ENCODE assay signal across 15 mouse cellular contexts in genomic region chr16:41786704-41787103, GRCm38 (mm10).
"Had no signal": no experiment of that assay in that cellular context is flagged by ENCODE, and none has a peak within 500 bp of the region (broad histone marks: within the 10 kb centered on the region; RNA-seq: fewer than 3 reads in every experiment).

No protein-coding gene starts in this region.

- DNase-seq: kidney, adult 18-20 months; kidney, postnatal 14 days; lung, embryonic 14.5 days; lung, postnatal 10 days; lung, postnatal 4 days; right cerebral cortex, adult 18-20 months; right cerebral cortex, postnatal 25 days; thymus, postnatal 36 days had no signal

- H3K27ac ChIP-seq: kidney, embryonic 15.5 days; left cerebral cortex, adult 2 months; limb, embryonic 15.5 days; liver, embryonic 12.5 days; midbrain, embryonic 13.5 days; neural tube, embryonic 12.5 days had no signal

- ATAC-seq: liver, embryonic 12.5 days; midbrain, embryonic 13.5 days had no signal

- H3K9me3 ChIP-seq: kidney, embryonic 15.5 days; limb, embryonic 15.5 days; liver, embryonic 12.5 days; midbrain, embryonic 13.5 days; neural tube, embryonic 12.5 days had no signal

- H3K4me1 ChIP-seq: kidney, embryonic 15.5 days; limb, embryonic 15.5 days; liver, embryonic 12.5 days; neural tube, embryonic 12.5 days had no signal

- H3K4me3 ChIP-seq: kidney, embryonic 15.5 days; left cerebral cortex, adult 2 months; limb, embryonic 15.5 days; liver, embryonic 12.5 days; midbrain, embryonic 13.5 days; myocyte; neural tube, embryonic 12.5 days had no signal

- H3K4me2 ChIP-seq: kidney, embryonic 15.5 days; limb, embryonic 15.5 days; liver, embryonic 12.5 days; lung, embryonic 14.5 days; midbrain, embryonic 13.5 days; neural tube, embryonic 12.5 days had no signal

- H3K27me3 ChIP-seq: kidney, embryonic 15.5 days; limb, embryonic 15.5 days; liver, embryonic 12.5 days; midbrain, embryonic 13.5 days; neural tube, embryonic 12.5 days had no signal

- H3K36me3 ChIP-seq: kidney, embryonic 15.5 days; limb, embryonic 15.5 days; liver, embryonic 12.5 days; midbrain, embryonic 13.5 days; neural tube, embryonic 12.5 days had no signal

- H3K9ac ChIP-seq: kidney, embryonic 15.5 days; limb, embryonic 15.5 days; liver, embryonic 12.5 days; lung, embryonic 14.5 days; midbrain, embryonic 13.5 days; neural tube, embryonic 12.5 days had no signal
